Mouse (Mus musculus) neural tube, embryonic 11.5 days (tissue): ENCODE data around the gene Fgf18. TPM values are rescaled to one million over a fixed set of nuclear protein-coding genes. Genes with fewer than 3 reads are reported as not detected.

Experiments used
- ATAC-seq: fragments of 200-750 bp; cut with Nextera tagmentation; 2 replicates; pipeline ENCODE4 v1.8.0; 2017; ENCODE audit warnings: moderate number of reproducible peaks, mild to moderate bottlenecking, moderate TSS enrichment, moderate library complexity; ENCODE audit not compliant: insufficient read depth, low FRiP score, low TSS enrichment
- DNase-seq: peaks from one replicate; pipeline ENCODE4 v3.0.0-alpha.2; 2015; ENCODE audit warnings: low spot score
- H3K27ac ChIP-seq: fragments of 300-500 bp; sonication (generic); 2 replicates; pipeline ENCODE4 v1.5.1; 2014; ENCODE audit warnings: low read depth, mild to moderate bottlenecking, low read length
- H3K27me3 ChIP-seq: fragments of 300-500 bp; sonication (generic); 2 replicates; pipeline ENCODE4 v1.6.1; 2014; ENCODE audit warnings: mild to moderate bottlenecking, low read length, mixed read lengths; ENCODE audit not compliant: control insufficient read depth, insufficient read depth
- H3K36me3 ChIP-seq: fragments of 300-500 bp; sonication (generic); 2 replicates; pipeline ENCODE4 v1.6.1; 2014; ENCODE audit warnings: mild to moderate bottlenecking, low read length, moderate library complexity, mixed read lengths; ENCODE audit not compliant: control insufficient read depth, insufficient read depth
- H3K4me1 ChIP-seq: fragments of 300-500 bp; sonication (generic); 2 replicates; pipeline ENCODE4 v1.6.1; 2014; ENCODE audit warnings: low read length, mixed read lengths; ENCODE audit not compliant: control insufficient read depth, insufficient read depth
- H3K4me2 ChIP-seq: fragments of 300-500 bp; sonication (generic); 2 replicates; pipeline ENCODE4 v1.6.1; 2014; ENCODE audit warnings: low read depth, mild to moderate bottlenecking, moderate library complexity
- H3K4me3 ChIP-seq: fragments of 300-500 bp; sonication (generic); 2 replicates; pipeline ENCODE4 v1.5.1; 2014; ENCODE audit warnings: low read depth, low read length
- H3K9ac ChIP-seq: fragments of 300-500 bp; sonication (generic); 2 replicates; pipeline ENCODE4 v1.6.1; 2014; ENCODE audit warnings: mild to moderate bottlenecking, low read length
- H3K9me3 ChIP-seq: fragments of 300-500 bp; sonication (generic); 2 replicates; pipeline ENCODE4 v1.6.1; 2016; ENCODE audit warnings: low read length; ENCODE audit not compliant: control insufficient read depth
- WGBS: fragments of 180-500 bp; shearing (Covaris S2); extraction: QIAGEN DNeasy Blood & Tissue Kit; methylation state at CpG from one replicate; pipeline ENCODE4 v1.1.7; 2014; 5-methylcytosine and 5-hydroxymethylcytosine counted together
- polyA plus RNA-seq: library from polyadenylated mRNA; unstranded; fragments of >200 nt; fragmentation: Nextera tagmentation; extraction: Ambion mirVana; gene quantifications from 2 replicates; pipeline ENCODE4 v1.2.1, GENCODE M21; 2014

The Fgf18 gene
- polyA plus RNA-seq, 1 experiment from 2014 or later, result 9.9 TPM

- Histone ChIP-seq H3K4me3 (no peak overlapping the region), H3K4me1 (peaks cover 9% of the 10 kb centered on the region), H3K36me3 (no peaks in the 10 kb centered on the region), H3K9me3 (no peaks in the 10 kb centered on the region), H3K27me3 (no peaks in the 10 kb centered on the region), H3K9ac (no peak overlapping the region), H3K4me2 (no peak overlapping the region), H3K27ac (no peak overlapping the region)
- WGBS, result 58% methylated on average over 8 of the region's 8 CpGs
- ATAC-seq (no peak), DNase-seq (peak; percentile 48)
Observed at GRCm38 (mm10) chr11:33097855-33098254, 49.3 kb downstream of the Fgf18 start.

GRCm38 (mm10) chr11:33089856-33090255 lies 57.3 kb downstream of the Fgf18 start:
- no peak for DNase-seq
- 85% methylated on average over 6 of the region's 6 CpGs for WGBS
- H3K9me3 ChIP-seq, result no peaks in the 10 kb centered on the region
- no peaks in the 10 kb centered on the region for H3K36me3 ChIP-seq
- no peak for ATAC-seq
- no peak overlapping the region for H3K9ac ChIP-seq
- no peak overlapping the region for H3K4me3 ChIP-seq
- no peaks in the 10 kb centered on the region for H3K27me3 ChIP-seq
- H3K27ac ChIP-seq, result no peak overlapping the region
- no peaks in the 10 kb centered on the region for H3K4me1 ChIP-seq
- H3K4me2 ChIP-seq, result no peak overlapping the region

GRCm38 (mm10) chr11:33088181-33088580 lies 59.0 kb downstream of the Fgf18 start:
- ATAC-seq, result no peak
- no peaks in the 10 kb centered on the region for H3K27me3 ChIP-seq
- no peak overlapping the region for H3K4me3 ChIP-seq
- H3K4me2 ChIP-seq, result no peak overlapping the region
- no peaks in the 10 kb centered on the region for H3K4me1 ChIP-seq
- H3K9me3 ChIP-seq, result no peaks in the 10 kb centered on the region
- H3K9ac ChIP-seq, result no peak overlapping the region
- H3K36me3 ChIP-seq, result no peaks in the 10 kb centered on the region
- no peak for DNase-seq
- WGBS, result 50% methylated on average over 1 of the region's 1 CpGs
- no peak overlapping the region for H3K27ac ChIP-seq

DNA sequence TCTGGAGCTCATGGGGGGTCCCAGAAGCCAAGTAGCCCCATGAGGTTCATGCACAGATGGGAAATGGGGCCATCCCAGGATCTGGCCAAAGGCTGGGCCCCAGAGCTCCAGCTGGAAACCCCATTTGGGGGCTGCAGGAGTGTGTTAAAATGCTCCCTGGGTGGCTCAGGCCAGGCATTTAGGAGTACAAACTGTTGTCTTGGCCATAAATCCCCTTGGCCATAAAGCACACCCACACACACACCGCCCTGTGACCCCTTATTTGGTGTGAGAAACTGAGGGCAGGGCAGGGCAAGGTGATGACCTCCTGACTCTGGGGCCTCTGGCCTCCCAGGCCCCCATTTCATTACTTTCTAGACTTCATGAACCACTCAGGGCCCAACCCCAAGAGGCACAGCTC lies 61.2 kb downstream of the Fgf18 start:
- Histone ChIP-seq H3K4me2 (no peak overlapping the region), H3K4me1 (no peaks in the 10 kb centered on the region), H3K27ac (no peak overlapping the region), H3K9me3 (no peaks in the 10 kb centered on the region), H3K4me3 (no peak overlapping the region), H3K9ac (no peak overlapping the region), H3K27me3 (no peaks in the 10 kb centered on the region), H3K36me3 (no peaks in the 10 kb centered on the region)
- no peak for ATAC-seq
- WGBS, result 7% methylated on average over 1 of the region's 1 CpGs
- no peak for DNase-seq

GRCm38 (mm10) chr11:33085514-33085913 lies 61.7 kb downstream of the Fgf18 start:
- no peak for DNase-seq
- Histone ChIP-seq H3K4me2 (no peak overlapping the region), H3K9ac (no peak overlapping the region), H3K27ac (no peak overlapping the region), H3K4me3 (no peak overlapping the region), H3K4me1 (no peaks in the 10 kb centered on the region), H3K36me3 (no peaks in the 10 kb centered on the region), H3K9me3 (no peaks in the 10 kb centered on the region), H3K27me3 (no peaks in the 10 kb centered on the region)
- WGBS, result 67% methylated on average over 4 of the region's 4 CpGs
- ATAC-seq, result no peak

- H3K27ac ChIP-seq, result no peak overlapping the region
- no peak overlapping the region for H3K4me2 ChIP-seq
- H3K9ac ChIP-seq, result no peak overlapping the region
- H3K4me3 ChIP-seq, result no peak overlapping the region
- ATAC-seq, result no peak
- no peak for DNase-seq
- H3K4me1 ChIP-seq, result no peaks in the 10 kb centered on the region
- no peaks in the 10 kb centered on the region for H3K9me3 ChIP-seq
- no peaks in the 10 kb centered on the region for H3K36me3 ChIP-seq
- WGBS, result 95% methylated on average over 3 of the region's 3 CpGs
- H3K27me3 ChIP-seq, result no peaks in the 10 kb centered on the region
Observed at GRCm38 (mm10) chr11:33085054-33085453, 62.1 kb downstream of the Fgf18 start.

DNA sequence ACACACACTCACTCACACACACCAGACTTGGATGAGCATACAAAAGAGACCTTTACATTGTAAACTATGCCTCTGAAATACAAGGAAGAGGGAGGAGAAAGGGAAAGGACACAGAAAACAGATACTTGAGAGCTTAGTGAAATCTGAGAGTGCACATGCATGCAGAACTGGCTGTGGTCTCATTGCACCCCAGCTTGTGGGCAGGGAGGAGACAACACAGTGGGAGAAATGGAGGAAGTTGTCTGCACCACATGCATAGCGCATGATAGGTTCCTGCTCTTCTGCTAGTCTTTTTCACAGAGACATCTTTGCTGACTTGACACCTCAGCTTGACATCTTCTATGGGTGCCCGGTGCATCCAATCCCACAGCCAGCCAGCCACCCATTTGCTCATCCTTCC lies 63.2 kb downstream of the Fgf18 start:
- no peak overlapping the region for H3K27ac ChIP-seq
- no peaks in the 10 kb centered on the region for H3K36me3 ChIP-seq
- DNase-seq, result no peak
- 90% methylated on average over 2 of the region's 2 CpGs for WGBS
- no peak overlapping the region for H3K4me3 ChIP-seq
- no peaks in the 10 kb centered on the region for H3K27me3 ChIP-seq
- H3K4me1 ChIP-seq, result no peaks in the 10 kb centered on the region
- no peak for ATAC-seq
- no peak overlapping the region for H3K4me2 ChIP-seq
- no peak overlapping the region for H3K9ac ChIP-seq
- no peaks in the 10 kb centered on the region for H3K9me3 ChIP-seq

DNA sequence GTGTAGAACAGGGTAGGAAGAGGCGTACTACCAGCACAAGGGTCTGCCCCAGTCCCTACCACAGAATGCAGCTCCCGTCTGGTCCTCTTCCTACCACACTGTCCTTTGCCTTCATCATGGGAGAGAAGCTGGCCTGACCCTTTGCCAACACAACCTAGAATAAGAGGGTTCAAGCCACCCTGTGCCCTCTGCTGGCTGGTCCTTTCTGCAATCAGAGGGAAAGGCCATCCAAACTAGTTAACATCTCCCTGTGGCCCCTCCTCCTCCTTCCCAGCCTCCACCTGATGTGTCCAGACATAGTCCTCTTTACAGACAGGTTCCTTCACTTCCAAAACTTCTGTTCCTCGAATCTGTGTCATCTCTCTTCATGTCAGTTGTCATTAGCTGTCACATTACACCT lies 66.0 kb downstream of the Fgf18 start:
- H3K9ac ChIP-seq, result no peak overlapping the region
- no peak for ATAC-seq
- DNase-seq, result no peak
- WGBS, result 84% methylated on average over 3 of the region's 3 CpGs
- H3K27ac ChIP-seq, result no peak overlapping the region
- H3K36me3 ChIP-seq, result no peaks in the 10 kb centered on the region
- no peak overlapping the region for H3K4me2 ChIP-seq
- H3K4me1 ChIP-seq, result 0 out of 2 replicates have a peak, but pooled peaks cover 4% of the 10 kb centered on the region
- H3K9me3 ChIP-seq, result no peaks in the 10 kb centered on the region
- H3K4me3 ChIP-seq, result no peak overlapping the region
- H3K27me3 ChIP-seq, result no peaks in the 10 kb centered on the region

DNA sequence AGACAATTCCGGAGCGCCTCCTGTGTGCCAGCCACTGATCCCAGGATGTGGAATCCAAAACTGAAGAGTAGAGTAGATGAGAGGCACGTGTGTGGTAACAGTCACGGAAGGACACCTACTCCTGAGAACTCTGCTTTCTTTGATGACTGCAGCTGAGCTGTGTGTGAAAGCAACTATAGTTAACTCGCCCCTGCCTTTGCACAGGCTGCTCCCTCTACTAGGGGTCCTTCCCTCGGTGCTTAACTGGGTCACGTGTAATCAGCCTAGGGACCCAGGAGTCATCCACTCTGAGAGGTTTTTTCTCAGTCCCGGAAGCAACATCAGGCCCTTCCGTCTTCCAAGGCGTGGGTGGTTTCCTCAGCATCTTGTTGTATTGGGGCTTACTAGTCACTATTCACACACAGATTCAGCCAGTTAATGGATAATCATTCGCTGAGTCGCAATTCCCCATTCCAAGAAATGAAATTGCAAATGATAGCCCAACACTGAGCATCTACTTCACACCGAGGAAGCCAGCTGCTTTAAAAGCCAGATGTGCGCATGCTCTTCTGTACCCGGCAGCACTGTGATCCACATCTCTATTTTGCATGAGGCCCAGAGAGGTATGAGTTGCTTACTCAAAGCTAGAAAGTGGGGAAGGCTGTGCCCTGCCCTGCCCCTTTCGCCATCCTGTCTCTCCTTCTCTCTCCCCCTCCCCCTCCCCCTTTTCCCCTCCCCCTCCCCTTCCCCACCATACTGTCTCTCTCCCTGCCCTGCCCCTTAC lies 67.0 kb downstream of the Fgf18 start:
- H3K27me3 ChIP-seq, result no peaks in the 10 kb centered on the region
- H3K4me2 ChIP-seq, result no peak overlapping the region
- ATAC-seq, result no peak
- no peak for DNase-seq
- WGBS, result 64% methylated on average over 16 of the region's 16 CpGs
- no peak overlapping the region for H3K9ac ChIP-seq
- no peak overlapping the region for H3K27ac ChIP-seq
- no peaks in the 10 kb centered on the region for H3K9me3 ChIP-seq
- H3K4me1 ChIP-seq, result 0 out of 2 replicates have a peak, but pooled peaks cover 4% of the 10 kb centered on the region
- no peaks in the 10 kb centered on the region for H3K36me3 ChIP-seq
- H3K4me3 ChIP-seq, result no peak overlapping the region
